Mouse (Mus musculus): ENCODE measurements around the gene Slc22a14.
"Not testable (repeated sequence)": the region's sequence is repeated elsewhere in the genome, so short reads cannot be mapped to it uniquely, and the experiment has no call there.

Gene Slc22a14

GRCm38 (mm10) chr9:119265373-119266120 lies 99.8 kb downstream of the Slc22a14 start:
- DNase-seq (ENCODE audit: low read depth in 2 of 2, low spot score in 2 of 2): not testable (repeated sequence)

GRCm38 (mm10) chr9:119263067-119263466 lies 102.3 kb downstream of the Slc22a14 start:
- no peak for DNase-seq (ENCODE audit: low read depth in 2 of 2, low spot score in 2 of 2)

GRCm38 (mm10) chr9:119260825-119261224 lies 104.5 kb downstream of the Slc22a14 start:
- DNase-seq (ENCODE audit: low read depth in 2 of 2, low spot score in 2 of 2): no peak

GRCm38 (mm10) chr9:119258785-119259184 lies 106.6 kb downstream of the Slc22a14 start:
- DNase-seq (ENCODE audit: low read depth in 2 of 2, low spot score in 2 of 2): no peak

- DNase-seq (ENCODE audit: low read depth in 2 of 2, low spot score in 2 of 2): no peak
These were observed 107.2 kb downstream of the Slc22a14 start for GRCm38 (mm10) chr9:119258128-119258527.

GRCm38 (mm10) chr9:119256161-119256560 lies 109.2 kb downstream of the Slc22a14 start:
- DNase-seq (ENCODE audit: low read depth in 2 of 2, low spot score in 2 of 2): no peak

GRCm38 (mm10) chr9:119255096-119255495 lies 110.3 kb downstream of the Slc22a14 start:
- DNase-seq (ENCODE audit: low read depth in 2 of 2, low spot score in 2 of 2): no peak

GRCm38 (mm10) chr9:119254187-119254586 lies 111.2 kb downstream of the Slc22a14 start:
- DNase-seq (ENCODE audit: low read depth in 2 of 2, low spot score in 2 of 2): no peak

GRCm38 (mm10) chr9:119247996-119248395 lies 117.4 kb downstream of the Slc22a14 start:
- no peak for DNase-seq (ENCODE audit: low read depth in 2 of 2, low spot score in 2 of 2)

- no peak for DNase-seq (ENCODE audit: low read depth in 2 of 2, low spot score in 2 of 2)
These were observed 118.5 kb downstream of the Slc22a14 start for GRCm38 (mm10) chr9:119246826-119247225.

GRCm38 (mm10) chr9:119243981-119244380 lies 121.4 kb downstream of the Slc22a14 start:
- DNase-seq (ENCODE audit: low read depth in 2 of 2, low spot score in 2 of 2): no peak

GRCm38 (mm10) chr9:119241169-119241865 lies 124.0 kb downstream of the Slc22a14 start:
- no peak for DNase-seq (ENCODE audit: low read depth in 2 of 2, low spot score in 2 of 2)

- DNase-seq (ENCODE audit: low read depth in 2 of 2, low spot score in 2 of 2): no peak
These were observed 124.9 kb downstream of the Slc22a14 start for GRCm38 (mm10) chr9:119240286-119240997.

GRCm38 (mm10) chr9:119239274-119239673 lies 126.1 kb downstream of the Slc22a14 start:
- DNase-seq (ENCODE audit: low read depth in 2 of 2, low spot score in 2 of 2): no peak

- DNase-seq (ENCODE audit: low read depth in 2 of 2, low spot score in 2 of 2): no peak
These were observed 126.6 kb downstream of the Slc22a14 start for GRCm38 (mm10) chr9:119238796-119239195.

- no peak for DNase-seq (ENCODE audit: low read depth in 2 of 2, low spot score in 2 of 2)
These were observed 133.8 kb downstream of the Slc22a14 start for GRCm38 (mm10) chr9:119231552-119231951.

- no peak for DNase-seq (ENCODE audit: low read depth in 2 of 2, low spot score in 2 of 2)
These were observed 134.5 kb downstream of the Slc22a14 start for GRCm38 (mm10) chr9:119230829-119231228.

- no peak for DNase-seq (ENCODE audit: low read depth in 2 of 2, low spot score in 2 of 2)
These were observed 145.1 kb downstream of the Slc22a14 start for GRCm38 (mm10) chr9:119220249-119220648.

- DNase-seq (ENCODE audit: low read depth in 2 of 2, low spot score in 2 of 2): no peak
These were observed 145.7 kb downstream of the Slc22a14 start for GRCm38 (mm10) chr9:119219667-119220066.

GRCm38 (mm10) chr9:119215341-119215740 lies 150.0 kb downstream of the Slc22a14 start:
- DNase-seq (ENCODE audit: low read depth in 2 of 2, low spot score in 2 of 2): not testable (repeated sequence)

GRCm38 (mm10) chr9:119214601-119215000 lies 150.8 kb downstream of the Slc22a14 start:
- no peak for DNase-seq (ENCODE audit: low read depth in 2 of 2, low spot score in 2 of 2)

- DNase-seq (ENCODE audit: low read depth in 2 of 2, low spot score in 2 of 2): no peak
These were observed 152.4 kb downstream of the Slc22a14 start for GRCm38 (mm10) chr9:119212996-119213395.

Data from CD8-positive naive resting alpha-beta T cell, adult 2 months (primary cell).